Mouse (Mus musculus): Measurements from ENCODE around the gene Fndc3c1. TPM values are rescaled to one million over a fixed set of nuclear protein-coding genes. Genes with fewer than 3 reads are reported as not detected.

Gene Fndc3c1
- total RNA-seq (2023): not detected in 2 replicates

GRCm38 (mm10) chrX:106485101-106485651 lies at the start of gene Fndc3c1:
TSS of gene Fndc3c1 (minus strand) at chrX:106485401.

Other genes with a start within 250 kb of the Fndc3c1 start
- gene Fnd3c2, start 230.0 kb downstream of the Fndc3c1 start, total RNA-seq (2023): not detected in 2 replicates
- gene Gm5127, start 97.8 kb upstream of the Fndc3c1 start, total RNA-seq (2023): 0.27 TPM in 1 of 2 replicates, not detected in the other
- 1.0 and 1.6 TPM in 2 replicates for gene Cysltr1, start 118.3 kb upstream of the Fndc3c1 start, total RNA-seq (2023)

All from neutrophil, adult 65 days (primary cell).